Mouse (Mus musculus) megakaryocyte, embryonic 14.5 days (primary cell): ENCODE results near the gene Snx29. TPM values are rescaled to one million over a fixed set of nuclear protein-coding genes. Genes with fewer than 3 reads are reported as not detected.

Source experiments
- H3K27me3 ChIP-seq: replicated peaks from 2 replicates; pipeline ENCODE3; 2012; ENCODE audit warnings: inconsistent platforms
- H3K36me3 ChIP-seq: replicated peaks from 2 replicates; pipeline ENCODE3; 2012; ENCODE audit warnings: low read length, inconsistent platforms, mixed read lengths
- H3K4me1 ChIP-seq: 2 replicates; pipeline ENCODE4 v1.6.1; 2012; ENCODE audit warnings: inconsistent platforms
- H3K4me3 ChIP-seq: replicated peaks from 2 replicates; pipeline ENCODE3; 2012; ENCODE audit warnings: moderate library complexity, mild to moderate bottlenecking, inconsistent platforms
- H3K9me3 ChIP-seq: 2 replicates; pipeline ENCODE4 v1.6.1; 2012; ENCODE audit warnings: inconsistent platforms
- FLI1 ChIP-seq: IDR thresholded peaks from 2 replicates; pipeline ENCODE4 v1.6.1; 2012; ENCODE audit warnings: low read length, inconsistent platforms, mixed read lengths
- GATA1 ChIP-seq: IDR thresholded peaks from 3 replicates; pipeline ENCODE4 v1.6.1; 2012; ENCODE audit warnings: mixed read lengths, low read length, inconsistent platforms, borderline replicate concordance
- polyA plus RNA-seq: library from polyadenylated mRNA; stranded (reverse); fragments of >175 nt; gene quantifications from 2 replicates; pipeline ENCODE4 v1.2.3, GENCODE M21; 2012; ENCODE audit warnings: low replicate concordance; ENCODE audit not compliant: insufficient read depth

Gene Snx29
- polyA plus RNA-seq, 1 experiment: 3.9 TPM

DNA sequence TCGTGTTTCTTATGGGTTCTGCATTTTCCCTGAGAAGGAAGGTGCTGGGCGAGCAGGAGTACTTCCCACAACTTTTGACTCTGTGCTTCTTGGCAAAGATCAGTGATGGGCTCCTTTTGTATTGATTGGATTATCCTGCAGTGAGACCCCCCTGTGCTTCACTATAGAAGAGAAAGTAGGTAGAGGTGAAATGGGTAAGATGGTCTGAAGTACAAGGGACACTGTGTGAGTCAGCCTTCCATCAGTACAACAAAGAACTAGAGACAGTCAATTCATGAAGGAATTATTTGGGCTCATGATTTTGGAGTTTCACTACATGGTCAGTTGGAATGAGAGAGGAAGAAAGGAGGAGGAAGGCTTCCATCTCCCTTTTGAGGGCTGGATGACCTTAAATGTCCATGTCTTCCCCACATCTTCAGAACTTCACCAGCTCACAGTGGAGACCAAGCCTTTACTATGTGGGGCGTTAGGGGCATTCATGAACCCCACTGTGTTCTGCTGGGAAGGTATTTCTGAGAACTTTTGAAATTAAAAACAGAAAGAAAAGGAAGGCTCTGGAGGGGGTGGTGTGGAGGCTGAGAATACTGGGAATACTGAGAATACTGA is 363.1 kb downstream of the Snx29 start:
- TF ChIP-seq GATA1 (no peak), FLI1 (no peak)
- no peaks in the 10 kb centered on the region for H3K9me3 ChIP-seq
- H3K4me1 ChIP-seq: peaks cover 31% of the 10 kb centered on the region
- no peaks in the 10 kb centered on the region for H3K36me3 ChIP-seq
- H3K27me3 ChIP-seq: no peaks in the 10 kb centered on the region
- H3K4me3 ChIP-seq: no peak overlapping the region

DNA sequence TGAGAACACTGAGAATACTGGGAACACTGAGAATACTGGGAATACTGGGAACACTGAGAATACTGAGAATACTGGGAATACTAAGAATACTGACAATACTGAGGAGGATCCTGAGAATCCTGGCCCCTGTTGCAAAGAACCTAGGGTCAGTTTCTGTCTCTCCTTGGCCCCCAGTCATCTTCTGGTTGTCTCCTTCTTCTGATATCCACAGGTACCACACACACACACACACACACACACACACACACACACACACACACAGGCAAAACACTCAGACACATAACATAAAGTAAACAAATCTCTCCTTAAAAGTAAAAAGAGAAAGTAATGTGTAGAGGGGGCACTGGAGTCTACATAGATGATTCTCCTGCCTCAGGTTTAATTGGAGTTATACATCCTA is 365.1 kb downstream of the Snx29 start:
- Histone ChIP-seq H3K4me3 (no peak overlapping the region), H3K9me3 (no peaks in the 10 kb centered on the region), H3K27me3 (peaks cover 6% of the 10 kb centered on the region), H3K4me1 (peaks cover 45% of the 10 kb centered on the region), H3K36me3 (peaks cover 4% of the 10 kb centered on the region)
- TF ChIP-seq GATA1: no peak
- TF ChIP-seq FLI1: no peak

DNA sequence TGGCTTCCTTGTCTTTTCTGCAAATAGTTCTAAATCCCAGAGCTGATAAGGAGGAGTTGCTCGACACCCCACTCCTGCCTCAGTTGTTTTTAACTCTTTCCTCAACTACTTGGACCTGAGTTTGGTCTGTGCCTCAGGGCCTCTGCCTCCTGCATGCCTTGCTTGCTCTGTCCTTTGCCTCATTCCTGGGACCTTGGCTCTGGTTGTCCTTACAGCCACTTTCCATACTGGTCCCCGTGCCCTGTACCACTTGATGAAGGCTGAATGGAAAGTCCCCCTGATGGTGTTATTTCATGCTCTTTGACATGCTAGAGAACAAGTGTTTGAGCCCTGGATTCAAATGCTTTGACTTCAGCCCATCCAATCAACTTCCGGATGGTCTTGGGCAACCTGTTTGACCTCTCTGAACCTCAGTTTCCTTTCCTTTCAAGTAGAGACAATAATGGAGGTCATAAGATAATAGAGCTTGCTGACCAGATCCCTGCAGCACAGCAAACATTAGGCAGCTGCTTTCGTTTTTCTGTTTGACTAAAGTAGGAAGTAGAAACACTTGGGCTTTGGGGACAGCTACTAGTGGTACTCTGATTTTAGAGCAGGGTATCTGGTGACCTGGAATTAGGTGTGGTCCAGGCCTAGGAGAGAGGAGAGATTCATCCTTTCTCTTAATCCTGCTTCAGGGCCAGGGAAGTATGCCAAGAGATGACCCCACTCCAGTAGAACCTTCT is 365.7 kb downstream of the Snx29 start:
- TF ChIP-seq FLI1 (no peak), GATA1 (no peak)
- no peak overlapping the region for H3K4me3 ChIP-seq
- peaks cover 12% of the 10 kb centered on the region for H3K27me3 ChIP-seq
- peaks cover 4% of the 10 kb centered on the region for H3K36me3 ChIP-seq
- peaks cover 46% of the 10 kb centered on the region for H3K4me1 ChIP-seq
- no peaks in the 10 kb centered on the region for H3K9me3 ChIP-seq

DNA sequence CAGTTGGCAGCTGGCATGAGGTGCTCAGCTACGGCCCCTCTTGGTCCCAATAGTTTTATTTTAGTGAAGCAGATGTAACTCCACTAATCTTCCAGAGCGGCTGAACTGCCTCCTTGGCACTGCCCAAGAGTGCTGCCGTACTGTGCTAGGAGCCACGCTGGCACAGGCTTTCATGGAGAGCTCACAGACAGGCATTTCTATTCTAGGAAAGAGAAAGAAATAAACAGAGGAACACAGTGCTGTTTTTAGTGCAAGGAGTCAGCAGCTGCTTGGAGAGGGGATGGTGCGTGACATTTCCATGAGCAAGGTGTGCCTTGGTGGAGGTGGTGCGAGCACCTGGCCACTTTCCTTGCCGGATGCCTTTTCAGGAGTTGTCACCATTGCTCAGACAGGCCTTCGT is 367.4 kb downstream of the Snx29 start:
- TF ChIP-seq GATA1 (no peak), FLI1 (no peak)
- Histone ChIP-seq H3K4me1 (peaks cover 52% of the 10 kb centered on the region), H3K4me3 (no peak overlapping the region), H3K36me3 (peaks cover 4% of the 10 kb centered on the region), H3K27me3 (peaks cover 17% of the 10 kb centered on the region), H3K9me3 (no peaks in the 10 kb centered on the region)

DNA sequence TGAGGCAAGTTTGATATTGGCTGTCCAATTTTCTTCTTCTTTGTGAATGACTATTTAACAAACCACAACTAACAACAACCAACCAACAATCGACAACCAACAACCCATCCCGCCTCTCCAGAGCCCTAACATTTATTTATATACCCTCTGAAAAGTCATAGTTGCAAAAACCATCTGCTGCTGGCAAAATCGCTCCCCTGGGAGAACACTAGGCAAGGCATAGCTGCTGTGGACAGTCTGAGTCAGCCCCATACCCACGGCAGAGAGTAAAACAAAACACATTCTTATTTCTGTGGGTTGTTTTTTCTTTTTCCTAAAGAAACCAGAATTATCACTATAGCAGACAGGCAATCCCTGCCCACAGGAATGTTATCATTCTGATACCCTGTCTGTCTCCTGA is 368.0 kb downstream of the Snx29 start:
- TF ChIP-seq GATA1 (no peak), FLI1 (no peak)
- Histone ChIP-seq H3K4me3 (no peak overlapping the region), H3K36me3 (peaks cover 4% of the 10 kb centered on the region), H3K4me1 (peaks cover 52% of the 10 kb centered on the region), H3K9me3 (no peaks in the 10 kb centered on the region), H3K27me3 (peaks cover 17% of the 10 kb centered on the region)

DNA sequence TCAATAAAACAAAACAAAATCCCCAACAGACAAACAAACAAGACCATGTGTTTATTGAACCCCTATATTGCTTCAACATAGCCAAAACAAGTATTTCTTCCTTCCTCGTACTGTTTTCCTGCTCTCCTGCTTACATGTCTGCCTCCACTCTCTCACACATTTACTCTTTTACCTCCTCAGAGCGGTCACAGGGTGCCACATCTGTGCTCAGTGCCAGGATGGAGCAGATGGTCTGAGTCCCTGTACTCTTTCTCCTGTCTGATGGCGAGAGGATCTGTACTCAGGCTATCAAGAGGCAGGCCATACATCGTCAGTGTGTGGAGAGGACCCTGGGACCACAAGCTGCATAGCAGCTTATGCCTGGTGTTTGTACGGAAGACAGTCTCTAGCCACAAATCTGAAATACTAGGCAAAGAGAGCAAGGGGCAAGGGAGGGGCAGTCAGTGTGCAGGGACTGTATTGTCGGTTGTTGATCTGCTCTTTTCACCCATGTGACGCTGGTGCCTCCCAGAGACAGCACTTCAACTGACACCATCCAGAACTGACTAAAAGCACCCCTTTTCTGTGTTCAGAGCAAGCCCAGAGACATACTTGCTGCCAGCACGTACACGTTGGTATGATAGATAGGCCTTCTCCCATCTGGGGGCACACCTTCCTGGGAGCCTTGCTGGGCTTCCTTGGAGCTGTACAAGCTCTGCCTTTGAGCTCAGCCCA is 368.9 kb downstream of the Snx29 start:
- TF ChIP-seq GATA1 (no peak), FLI1 (no peak)

DNA sequence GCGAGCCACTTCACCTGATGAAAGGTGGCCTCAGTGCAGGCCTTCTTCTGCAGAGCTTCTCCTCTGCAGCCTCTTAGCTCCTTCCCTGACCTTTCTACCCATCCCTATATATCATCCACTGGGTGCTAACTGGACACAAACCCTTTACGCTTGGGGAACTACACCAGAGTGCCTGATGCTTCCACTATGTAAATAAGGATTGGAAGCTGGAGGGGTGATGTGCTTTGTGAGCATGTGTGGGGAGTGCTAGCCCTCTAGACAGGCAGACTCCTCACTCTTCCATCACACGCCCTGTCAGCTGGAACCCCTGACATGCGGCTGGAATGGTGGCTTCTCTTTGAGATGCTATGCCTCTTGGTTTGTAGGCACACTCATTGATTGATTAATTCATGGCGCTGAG is 370.0 kb downstream of the Snx29 start:
- Histone ChIP-seq H3K36me3 (peaks cover 4% of the 10 kb centered on the region), H3K4me1 (peaks cover 63% of the 10 kb centered on the region), H3K9me3 (no peaks in the 10 kb centered on the region), H3K4me3 (no peak overlapping the region), H3K27me3 (peaks cover 22% of the 10 kb centered on the region)
- TF ChIP-seq FLI1: no peak
- TF ChIP-seq GATA1: no peak

More for the DNA sequence above, 368.9 kb downstream of the Snx29 start:
- H3K36me3 ChIP-seq: peaks cover 4% of the 10 kb centered on the region
- H3K9me3 ChIP-seq: no peaks in the 10 kb centered on the region
- no peak overlapping the region for H3K4me3 ChIP-seq
- H3K4me1 ChIP-seq: peaks cover 59% of the 10 kb centered on the region
- peaks cover 22% of the 10 kb centered on the region for H3K27me3 ChIP-seq

DNA sequence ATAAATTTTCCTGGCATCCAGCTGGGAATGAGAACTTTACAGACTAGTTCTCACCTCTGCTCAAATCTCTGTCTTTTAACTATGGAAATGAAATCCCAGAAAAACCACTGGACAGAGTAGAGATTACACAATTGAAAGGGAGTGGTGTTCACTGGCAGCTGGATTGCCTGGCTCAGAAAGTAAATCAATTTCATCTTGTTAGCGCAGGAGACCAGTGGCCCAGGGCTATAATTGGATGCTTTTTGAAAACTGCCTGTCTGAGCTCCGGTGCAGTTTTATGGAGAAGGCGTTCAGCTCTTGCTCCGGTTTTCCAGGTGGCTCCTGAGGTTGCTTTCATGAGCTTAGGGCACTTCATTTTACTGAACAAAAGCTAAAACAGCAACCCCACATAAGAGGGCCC is 371.7 kb downstream of the Snx29 start:
- Histone ChIP-seq H3K4me3 (no peak overlapping the region), H3K36me3 (peaks cover 8% of the 10 kb centered on the region), H3K9me3 (no peaks in the 10 kb centered on the region), H3K4me1 (peaks cover 68% of the 10 kb centered on the region), H3K27me3 (peaks cover 22% of the 10 kb centered on the region)
- TF ChIP-seq GATA1: no peak
- no peak for TF ChIP-seq FLI1

DNA sequence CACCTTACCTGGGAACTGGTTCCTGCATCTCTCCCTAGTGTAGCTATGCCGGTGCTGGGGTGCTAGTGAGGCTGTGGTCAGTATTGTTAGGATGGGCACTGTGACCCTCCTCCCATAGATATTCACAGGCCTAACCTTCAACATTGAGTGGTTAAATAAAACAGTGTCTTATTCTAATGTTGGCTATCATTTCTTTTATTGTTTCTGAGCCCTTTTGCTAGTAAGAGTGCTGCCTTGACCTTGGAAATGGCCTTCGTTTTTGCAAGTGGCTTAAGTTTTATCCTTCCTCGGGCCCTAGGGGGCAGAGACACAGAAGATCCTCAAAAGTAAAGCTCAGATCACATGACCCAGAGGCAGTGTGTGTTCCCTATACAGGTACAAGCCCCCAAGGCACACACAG is 374.1 kb downstream of the Snx29 start:
- H3K9me3 ChIP-seq: no peaks in the 10 kb centered on the region
- TF ChIP-seq GATA1: no peak
- TF ChIP-seq FLI1: no peak

More for the DNA sequence above, 374.1 kb downstream of the Snx29 start:
- Histone ChIP-seq H3K4me3 (no peak overlapping the region), H3K4me1 (peaks cover 67% of the 10 kb centered on the region), H3K36me3 (peaks cover 9% of the 10 kb centered on the region), H3K27me3 (peaks cover 22% of the 10 kb centered on the region)
